Mouse (Mus musculus) erythroblast, embryonic 14.5 days (primary cell): ENCODE measurements at regions not wholly inside any gene's neighbourhood (a gene's known extent, or its start where the extent isn't known, plus 50 kb on each side); places are given as distances from the start of the nearest gene placed in this dataset.

Experiments used
- GATA1 ChIP-seq: IDR thresholded peaks from 2 replicates; pipeline ENCODE4 v1.6.1; 2012; ENCODE audit warnings: low read length, inconsistent platforms, mixed read lengths
- TAL1 ChIP-seq: IDR thresholded peaks from 3 replicates; pipeline ENCODE4 v1.6.1; 2012; ENCODE audit warnings: low read length, inconsistent platforms, mixed read lengths

GRCm38 (mm10) chr1:185823956-185824355 lies 293.2 kb downstream of the Lyplal1 start:
- TF ChIP-seq GATA1 (no peak), TAL1 (no peak)
